Mouse (Mus musculus) stomach, postnatal 0 days (tissue): ENCODE measurements at regions not wholly inside any gene's neighbourhood (a gene's known extent, or its start where the extent isn't known, plus 50 kb on each side); places are given as distances from the start of the nearest gene placed in this dataset.

ENCODE experiments used
- CTCF ChIP-seq: IDR thresholded peaks from 2 replicates; pipeline ENCODE4 v1.5.1; 2016; ENCODE audit warnings: antibody characterized with exemption, low read depth, mild to moderate bottlenecking, moderate library complexity
- EP300 ChIP-seq: optimal IDR thresholded peaks from 2 replicates; pipeline ENCODE3; 2016; ENCODE audit warnings: antibody characterized with exemption

- TF ChIP-seq CTCF (no peak), EP300 (no peak)
These were observed 299.5 kb upstream of the Tbx3 start for GRCm38 (mm10) chr5:119370931-119371330.
